Mouse (Mus musculus) myocyte (in vitro differentiated cells): Measurements from ENCODE around the gene St6galnac1.

Source experiments
- CEBPB ChIP-seq: IDR thresholded peaks from 2 replicates; pipeline ENCODE4 v1.6.1; 2011; ENCODE audit warnings: mild to moderate bottlenecking, moderate library complexity; ENCODE audit not compliant: poor library complexity, insufficient read depth, severe bottlenecking
- E2F4 ChIP-seq: IDR thresholded peaks from one replicate; pipeline ENCODE4 v1.6.1; 2011; ENCODE audit warnings: mild to moderate bottlenecking, control low read depth, moderate library complexity; ENCODE audit not compliant: insufficient read depth
- MAX ChIP-seq: IDR thresholded peaks from one replicate; pipeline ENCODE4 v1.6.1; 2011; ENCODE audit warnings: low read depth, mild to moderate bottlenecking, control low read depth
- MYOD1 ChIP-seq, 3 experiments: IDR thresholded peaks; one replicate each; pipeline ENCODE4 v1.6.1; 2011; ENCODE audit warnings: control low read depth in 2 of 3, low read depth in 2 of 3, mild to moderate bottlenecking in 2 of 3, moderate library complexity in 1 of 3; ENCODE audit not compliant: insufficient read length in 2 of 3, control insufficient read depth in 1 of 3
- POLR2A ChIP-seq: IDR thresholded peaks from one replicate; pipeline ENCODE4 v1.6.1; 2011; ENCODE audit warnings: low read depth, mild to moderate bottlenecking, control low read depth, moderate library complexity; ENCODE audit not compliant: insufficient read length
- POLR2AphosphoS2 ChIP-seq: IDR thresholded peaks from one replicate; pipeline ENCODE4 v1.6.1; 2011; ENCODE audit warnings: low read depth, control low read depth; ENCODE audit not compliant: insufficient read length
- REST ChIP-seq: IDR thresholded peaks from one replicate; pipeline ENCODE4 v1.6.1; 2011; ENCODE audit warnings: mild to moderate bottlenecking, control low read depth, moderate library complexity; ENCODE audit not compliant: insufficient read depth, insufficient read length
- SRF ChIP-seq: IDR thresholded peaks from one replicate; pipeline ENCODE4 v1.6.1; 2011; ENCODE audit warnings: low read depth; ENCODE audit not compliant: control insufficient read depth, insufficient read length
- TCF12 ChIP-seq: IDR thresholded peaks from one replicate; pipeline ENCODE4 v1.6.1; 2011; ENCODE audit warnings: mild to moderate bottlenecking, control low read depth; ENCODE audit not compliant: poor library complexity, insufficient read depth, severe bottlenecking
- TCF3 ChIP-seq: IDR thresholded peaks from one replicate; pipeline ENCODE4 v1.6.1; 2011; ENCODE audit warnings: low read depth, control low read depth; ENCODE audit not compliant: insufficient read length
- USF1 ChIP-seq: IDR thresholded peaks from one replicate; pipeline ENCODE4 v1.6.1; 2011; ENCODE audit warnings: low read depth, mild to moderate bottlenecking, control low read depth, moderate library complexity

GRCm38 (mm10) chr11:116807938-116808606, 32.8 kb upstream of the St6galnac1 start:
- TF ChIP-seq POLR2AphosphoS2: no peak
- TF ChIP-seq POLR2A: no peak
- TF ChIP-seq MAX: no peak
- no peak for TF ChIP-seq USF1
- no peak for TF ChIP-seq CEBPB
- no peak for TF ChIP-seq SRF
- TF ChIP-seq TCF3: no peak
- peak; percentile 0 for TF ChIP-seq TCF12
- peak in 2 of 3 experiments; percentile 44 to 73 for TF ChIP-seq MYOD1 (IDR thresholded peaks at IDR 0.05; ENCODE audit: control insufficient read depth in 1 of 3, insufficient read length in 2 of 3, low read depth in 2 of 3)
- TF ChIP-seq E2F4: no peak
- no peak for TF ChIP-seq REST
